Mouse (Mus musculus): ENCODE measurements around the gene Triobp.

Triobp gene

GRCm38 (mm10) chr15:78947657-78948056, at the start of gene Triobp:
TSS of gene Triobp (plus strand) at chr15:78947724.
- no peak for DNase-seq (ENCODE audit: low read depth)

- no peak for DNase-seq (ENCODE audit: low read depth)
Observed at GRCm38 (mm10) chr15:78898507-78899001, 49.0 kb upstream of the Triobp start.

DNA sequence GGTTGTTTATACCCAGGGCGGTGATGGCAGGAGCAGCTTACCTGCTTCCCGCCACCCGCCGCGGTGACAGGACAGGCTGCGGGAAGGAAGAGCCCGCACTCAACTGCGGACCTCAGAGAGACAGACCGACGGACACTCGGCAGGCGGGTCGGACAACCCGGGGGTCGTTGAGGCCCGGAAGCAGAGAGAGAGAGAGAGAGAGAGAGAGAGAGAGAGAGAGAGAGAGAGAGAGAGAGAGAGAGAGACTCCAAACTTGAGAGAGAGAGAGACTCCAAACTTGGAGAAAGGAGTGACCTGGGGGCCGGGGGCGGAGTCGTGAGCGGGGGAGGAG, 48.1 kb upstream of the Triobp start, which contains the start of gene Gm49510:
Gm49510 (plus strand) TSS at position 259 of the 331 bp plus-strand sequence.
- no peak for DNase-seq (ENCODE audit: low read depth)

- no peak for DNase-seq (ENCODE audit: low read depth)
Observed at GRCm38 (mm10) chr15:78899740-78900584, 47.6 kb upstream of the Triobp start, which contains the start of gene Sh3bp1. TSS of gene Sh3bp1 (plus strand) at chr15:78899768.

GRCm38 (mm10) chr15:78900585-78901421, 46.7 kb upstream of the Triobp start:
- no peak for DNase-seq (ENCODE audit: low read depth)

DNA sequence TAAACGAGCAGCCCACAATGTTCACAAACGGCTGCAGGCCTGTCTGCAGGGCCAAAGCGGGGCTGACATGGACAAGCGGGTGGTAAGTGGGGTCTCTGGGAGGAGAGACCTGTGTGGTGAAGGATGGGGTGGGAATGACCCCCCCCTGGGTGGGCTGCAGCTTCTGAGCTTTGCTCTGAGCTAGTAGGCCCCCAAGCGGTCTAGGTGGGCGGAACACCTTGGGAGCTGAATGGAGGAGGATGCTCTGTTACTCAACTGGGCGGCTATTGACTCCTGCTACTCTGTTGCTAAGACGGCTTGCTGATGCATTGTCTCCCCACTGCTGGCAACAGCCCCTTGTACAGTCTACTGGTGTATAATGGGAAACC, 46.1 kb upstream of the Triobp start:
- no peak for DNase-seq (ENCODE audit: low read depth)

DNA sequence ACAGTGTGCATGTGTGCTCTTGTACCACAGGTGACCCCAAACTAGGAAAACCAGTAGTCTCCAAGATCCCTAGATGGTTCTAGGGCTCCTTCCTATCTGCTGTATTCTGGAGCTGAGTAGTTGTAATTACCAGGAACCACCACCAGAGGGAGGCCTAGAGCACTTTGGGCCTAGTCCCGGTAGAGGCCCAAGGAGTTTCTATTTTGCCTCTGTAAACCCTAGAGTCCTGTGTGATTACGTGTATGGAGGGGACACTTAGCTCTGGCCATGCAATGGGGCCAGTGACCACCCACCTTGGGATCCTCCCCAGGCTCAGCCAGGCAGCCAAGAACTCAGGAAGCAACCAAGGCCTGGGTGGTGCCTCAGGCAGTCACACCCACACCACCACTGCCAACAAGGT, 44.3 kb upstream of the Triobp start:
- DNase-seq (ENCODE audit: low read depth): peak; percentile 83

DNA sequence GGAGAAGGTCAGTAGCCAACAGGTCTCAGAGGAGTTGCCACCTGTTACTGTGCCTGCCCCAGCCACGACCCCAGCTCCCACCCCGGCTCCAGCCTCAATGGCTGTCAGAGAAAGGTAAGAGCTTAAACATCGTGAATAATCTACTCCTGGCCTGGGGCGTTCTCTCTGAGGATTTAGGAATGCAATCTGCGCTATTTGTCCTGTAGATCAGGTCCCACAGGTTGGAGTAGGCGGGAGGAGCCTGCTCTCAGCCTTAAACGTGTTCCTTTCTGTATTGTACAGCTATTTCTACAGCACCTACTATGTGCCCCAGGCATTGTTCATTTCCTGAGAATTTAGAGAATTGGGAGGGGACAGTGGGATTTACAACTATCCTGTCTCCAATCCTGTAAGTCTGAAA, 39.1 kb upstream of the Triobp start:
- no peak for DNase-seq (ENCODE audit: low read depth)

- no peak for DNase-seq (ENCODE audit: low read depth)
Observed at GRCm38 (mm10) chr15:78908982-78909381, 38.5 kb upstream of the Triobp start.

DNA sequence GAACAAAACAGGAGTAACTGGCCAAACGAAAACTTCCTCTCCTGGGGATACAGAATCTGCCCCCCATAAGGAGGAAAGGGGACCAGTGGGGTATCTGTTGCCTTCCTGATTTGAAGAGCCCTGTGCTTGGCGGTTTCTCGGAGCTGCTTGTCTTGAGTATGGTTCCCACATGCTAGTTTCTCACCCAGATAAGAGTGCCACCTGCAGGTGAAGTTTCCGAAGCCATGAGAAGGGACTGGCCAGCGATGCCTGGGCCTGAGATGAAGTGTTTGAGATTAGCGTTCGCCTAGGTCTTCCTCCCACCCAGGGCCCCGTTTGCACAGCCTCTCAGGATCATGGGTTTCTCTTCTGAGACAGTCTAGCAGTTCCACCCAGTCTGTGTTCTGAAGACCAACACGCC, 35.5 kb upstream of the Triobp start:
- DNase-seq (ENCODE audit: low read depth): no peak

DNA sequence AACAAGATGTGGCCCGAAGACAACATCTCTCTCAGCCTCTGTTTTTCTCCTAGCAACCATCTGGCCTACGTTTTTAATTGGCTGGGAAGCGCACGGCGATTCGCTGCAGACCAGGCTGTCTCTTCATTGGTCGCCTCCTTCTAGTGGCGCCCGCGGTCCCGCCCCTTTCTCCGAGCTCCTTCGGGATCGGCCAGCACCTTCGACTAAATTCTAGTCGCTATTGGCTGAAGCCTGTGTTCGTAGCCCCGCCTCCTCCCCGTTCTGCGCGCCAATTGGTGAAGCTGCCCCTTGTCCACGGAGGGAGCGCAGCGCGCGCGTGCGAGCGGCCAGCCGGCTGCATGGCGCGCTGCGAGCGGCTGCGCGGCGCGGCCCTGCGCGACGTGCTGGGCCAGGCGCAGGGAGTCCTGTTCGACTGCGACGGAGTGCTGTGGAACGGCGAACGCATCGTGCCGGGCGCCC, 33.9 kb upstream of the Triobp start, which contains the start of gene Pdxp:
Pdxp (plus strand) TSS at position 288 of the 459 bp plus-strand sequence.
- peak; percentile 97 for DNase-seq (ENCODE audit: low read depth)

DNA sequence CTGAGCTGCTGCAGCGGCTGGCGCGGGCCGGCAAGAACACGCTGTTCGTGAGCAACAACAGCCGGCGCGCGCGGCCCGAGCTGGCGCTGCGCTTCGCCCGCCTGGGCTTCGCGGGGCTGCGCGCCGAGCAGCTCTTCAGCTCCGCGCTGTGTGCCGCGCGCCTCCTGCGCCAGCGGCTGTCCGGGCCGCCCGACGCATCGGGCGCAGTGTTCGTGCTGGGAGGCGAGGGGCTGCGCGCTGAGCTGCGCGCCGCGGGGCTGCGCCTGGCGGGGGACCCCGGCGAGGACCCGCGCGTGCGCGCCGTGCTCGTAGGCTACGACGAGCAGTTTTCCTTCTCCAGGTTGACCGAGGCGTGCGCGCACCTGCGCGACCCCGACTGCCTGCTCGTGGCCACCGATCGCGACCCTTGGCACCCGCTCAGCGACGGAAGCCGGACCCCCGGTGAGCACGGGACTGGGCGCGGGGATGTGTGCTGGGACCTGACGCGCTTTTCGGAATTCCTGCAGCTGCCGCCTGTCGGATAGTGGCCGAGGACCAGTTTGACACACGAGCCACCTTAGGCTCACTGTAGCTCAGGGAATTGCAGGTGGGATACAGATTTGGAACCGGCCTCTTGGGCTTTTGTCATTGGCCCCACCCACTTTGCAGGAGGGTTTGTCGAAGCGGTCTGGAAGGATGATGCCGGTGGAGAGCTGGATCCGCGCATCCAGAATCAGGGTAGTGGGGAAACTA, 33.3 kb upstream of the Triobp start:
- DNase-seq (ENCODE audit: low read depth): no peak

GRCm38 (mm10) chr15:78914823-78915659, 32.5 kb upstream of the Triobp start:
- no peak for DNase-seq (ENCODE audit: low read depth)

DNA sequence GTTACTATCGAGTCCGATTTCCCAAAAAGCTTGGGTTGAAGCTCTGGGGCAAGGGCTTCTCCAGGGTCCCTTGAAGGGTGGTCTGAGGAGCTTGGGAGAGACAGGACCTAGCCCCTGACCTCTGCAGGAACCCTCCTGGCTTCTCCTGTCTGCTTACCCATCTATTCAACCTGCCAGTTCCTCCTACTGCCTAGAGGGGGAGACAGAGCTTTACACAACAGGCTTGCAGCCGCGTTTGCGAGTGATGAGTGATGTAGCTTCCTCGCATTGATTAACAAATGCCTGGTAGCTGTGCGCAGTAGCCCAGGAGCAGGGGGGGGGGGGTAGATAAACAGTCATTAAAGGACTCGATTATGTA, 31.9 kb upstream of the Triobp start:
- peak; percentile 74 for DNase-seq (ENCODE audit: low read depth)

DNA sequence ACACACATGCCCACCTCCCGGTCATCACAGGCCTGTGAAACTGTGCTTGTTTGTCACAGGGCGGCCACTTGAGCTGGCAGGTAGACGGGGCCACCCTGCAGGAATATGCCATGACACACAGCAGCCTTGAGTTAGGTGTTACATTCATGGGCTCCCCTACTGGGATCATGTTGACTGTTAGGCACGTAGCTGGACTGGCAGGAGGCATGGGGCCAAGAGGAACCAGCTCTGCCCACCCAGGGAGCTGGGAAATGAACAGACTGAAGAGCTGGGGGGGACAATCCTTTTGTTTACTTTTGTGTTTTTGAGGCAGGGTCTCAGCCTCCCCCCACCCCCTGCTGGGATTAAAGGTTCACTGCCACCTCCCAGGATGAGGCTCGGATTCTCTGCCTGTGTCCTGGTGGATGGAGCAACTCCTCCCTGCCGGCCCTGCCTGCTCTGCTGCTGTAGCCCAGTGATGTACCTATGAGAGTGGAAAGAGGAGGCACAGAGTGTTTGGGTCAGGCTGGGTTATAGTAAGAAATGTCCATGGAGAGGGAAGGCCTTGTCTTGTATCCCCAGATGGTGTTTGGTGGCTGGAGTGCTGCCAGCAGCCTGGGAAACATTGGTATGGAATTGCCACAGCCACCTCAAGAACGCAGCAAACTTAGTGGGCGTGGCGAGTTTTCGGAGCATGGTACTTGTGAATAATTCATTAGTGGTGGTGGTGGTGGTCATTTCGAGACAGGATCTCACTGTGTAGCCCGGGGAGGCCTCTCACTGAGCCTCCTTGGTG, 31.3 kb upstream of the Triobp start:
- DNase-seq (ENCODE audit: low read depth): no peak

GRCm38 (mm10) chr15:78918126-78918525, 29.4 kb upstream of the Triobp start:
- no peak for DNase-seq (ENCODE audit: low read depth)

GRCm38 (mm10) chr15:78919914-78920313, 27.6 kb upstream of the Triobp start:
- DNase-seq (ENCODE audit: low read depth): no peak

- DNase-seq (ENCODE audit: low read depth): peak; percentile 81
Observed at GRCm38 (mm10) chr15:78922700-78923099, 24.8 kb upstream of the Triobp start.

- peak; percentile 74 for DNase-seq (ENCODE audit: low read depth)
Observed at GRCm38 (mm10) chr15:78923585-78923984, 23.9 kb upstream of the Triobp start.

DNA sequence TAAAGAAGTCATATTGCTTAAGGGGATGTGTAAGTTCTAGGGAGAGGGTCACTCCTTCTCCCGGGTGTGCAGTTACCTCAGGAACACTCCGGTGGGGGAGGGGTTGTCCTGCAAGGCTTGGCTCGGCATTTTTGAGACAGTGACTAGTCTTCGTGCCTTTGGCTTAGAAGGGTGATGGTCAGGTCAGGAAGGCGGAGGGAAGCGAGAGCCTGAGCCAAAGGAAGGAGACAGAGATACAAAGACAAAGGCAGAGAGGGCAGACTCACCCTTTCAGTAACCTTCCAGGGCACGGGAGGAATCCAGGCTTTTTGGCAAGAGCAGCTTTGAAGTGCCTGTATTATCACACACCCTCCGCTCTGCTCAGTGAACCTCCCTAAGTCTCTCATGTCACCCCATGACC, 22.4 kb upstream of the Triobp start:
- DNase-seq (ENCODE audit: low read depth): no peak
